Mouse (Mus musculus) heart, embryonic 14.5 days (tissue): Measurements from ENCODE around the gene Uqcrfs1. TPM values are rescaled to one million over a fixed set of nuclear protein-coding genes. Genes with fewer than 3 reads are reported as not detected.
A peak's percentile ranks its signal among the peaks of the same experiment; 100 is the strongest.

Experiments
- ATAC-seq: fragments of 200-750 bp; cut with Nextera tagmentation; 2 replicates; pipeline ENCODE4 v1.8.0; 2017; ENCODE audit warnings: low read depth, moderate TSS enrichment; ENCODE audit not compliant: insufficient number of reproducible peaks, insufficient read depth, low FRiP score
- H3K27ac ChIP-seq, 2 experiments: fragments of 200-500 bp in 1 of 2; fragments of 300-500 bp in 1 of 2; sonication (generic) in 1 of 2; replicated peaks in 1 of 2; 2 replicates each; pipeline ENCODE4 v1.5.1; 2012 to 2014; ENCODE audit warnings: low read depth in 2 of 2, low read length in 2 of 2, control low read depth in 1 of 2, mild to moderate bottlenecking in 1 of 2, mixed read lengths in 1 of 2; ENCODE audit not compliant: control insufficient read depth in 1 of 2, insufficient read depth in 1 of 2
- H3K27me3 ChIP-seq: fragments of 300-500 bp; sonication (generic); 2 replicates; pipeline ENCODE4 v1.6.1; 2014; ENCODE audit warnings: mild to moderate bottlenecking, low read length, control low read depth; ENCODE audit not compliant: control insufficient read depth, insufficient read depth
- H3K36me3 ChIP-seq: fragments of 300-500 bp; sonication (generic); 2 replicates; pipeline ENCODE4 v1.6.1; 2014; ENCODE audit warnings: mild to moderate bottlenecking, control low read depth, low read length, mixed read lengths; ENCODE audit not compliant: control insufficient read depth, insufficient read depth
- H3K4me1 ChIP-seq, 2 experiments: fragments of 200-500 bp in 1 of 2; fragments of 300-500 bp in 1 of 2; sonication (generic) in 1 of 2; 2 replicates each; pipeline ENCODE4 v1.6.1; 2012 to 2014; ENCODE audit warnings: low read length in 2 of 2, control low read depth in 1 of 2, mixed read lengths in 1 of 2; ENCODE audit not compliant: control insufficient read depth in 2 of 2, insufficient read depth in 2 of 2
- H3K4me2 ChIP-seq: fragments of 300-500 bp; sonication (generic); 2 replicates; pipeline ENCODE4 v1.6.1; 2014; ENCODE audit warnings: mild to moderate bottlenecking, low read length
- H3K4me3 ChIP-seq, 2 experiments: fragments of 200-500 bp in 1 of 2; fragments of 300-500 bp in 1 of 2; sonication (generic) in 1 of 2; 2 replicates each; pipeline ENCODE4 v1.5.1; 2012 to 2014; ENCODE audit warnings: low read length in 2 of 2, mild to moderate bottlenecking in 2 of 2, control low read depth in 1 of 2, low read depth in 1 of 2, moderate library complexity in 1 of 2; ENCODE audit not compliant: control insufficient read depth in 1 of 2, insufficient read depth in 1 of 2
- H3K9ac ChIP-seq: fragments of 300-500 bp; sonication (generic); 2 replicates; pipeline ENCODE4 v1.6.1; 2014; ENCODE audit warnings: mild to moderate bottlenecking, low read length
- H3K9me3 ChIP-seq: fragments of 300-500 bp; sonication (generic); 2 replicates; pipeline ENCODE4 v1.6.1; 2016; ENCODE audit warnings: low read length, control low read depth; ENCODE audit not compliant: control insufficient read depth
- WGBS: fragments of 180-500 bp; shearing (Covaris S2); extraction: QIAGEN DNeasy Blood & Tissue Kit; methylation state at CpG from one replicate; pipeline ENCODE4 v1.1.7; 2014; 5-methylcytosine and 5-hydroxymethylcytosine counted together
- polyA plus RNA-seq: library from polyadenylated mRNA; unstranded; fragments of >200 nt; fragmentation: Nextera tagmentation; extraction: Ambion mirVana; gene quantifications from 2 replicates; pipeline ENCODE4 v1.2.1, GENCODE M21; 2014

Uqcrfs1 gene
- 696 and 718 TPM in 2 replicates for polyA plus RNA-seq

GRCm38 (mm10) chr13:30544856-30545604 is at the start of gene Uqcrfs1:
Uqcrfs1 (minus strand) TSS chr13:30545362.
- peak; percentile 98 for ATAC-seq
- peaks cover 2 to 12% of the 10 kb centered on the region in 2 experiments; a peak in 3 of 4 replicates for H3K4me1 ChIP-seq
- H3K9ac ChIP-seq = peak within 1 kb of the TSS; percentile 99
- H3K36me3 ChIP-seq = peaks cover 10% of the 10 kb centered on the region
- peak within 1 kb of the TSS; percentile 63 to 100 for H3K4me3 ChIP-seq
- WGBS = under 1% methylated on average over 82 of the region's 82 CpGs
- H3K4me2 ChIP-seq = peak within 1 kb of the TSS; percentile 68
- peak within 1 kb of the TSS; percentile 63 to 91 for H3K27ac ChIP-seq
- H3K9me3 ChIP-seq = no peaks in the 10 kb centered on the region
- H3K27me3 ChIP-seq = no peaks in the 10 kb centered on the region

DNA sequence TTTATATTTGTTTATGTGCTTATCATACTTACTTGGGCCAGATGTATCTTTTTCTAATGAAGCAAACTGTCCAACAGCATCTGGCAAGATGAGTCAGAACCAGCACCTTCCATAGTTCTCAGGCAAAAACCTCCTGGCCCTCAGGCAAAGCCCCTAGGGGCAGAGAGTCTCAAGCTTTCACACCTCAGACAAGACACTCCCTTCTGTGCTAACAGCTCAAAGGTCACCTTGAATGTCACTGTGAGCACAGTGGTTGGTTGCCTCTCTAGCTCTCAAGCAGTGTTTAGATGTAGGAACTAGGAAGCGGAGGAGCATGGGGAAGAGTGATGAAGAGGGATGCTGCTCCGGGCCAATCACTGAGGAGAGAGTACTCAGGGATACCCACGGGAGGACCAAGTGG is 40.6 kb upstream of the Uqcrfs1 start:
- H3K36me3 ChIP-seq = no peaks in the 10 kb centered on the region
- no peaks in the 10 kb centered on the region for H3K9me3 ChIP-seq
- ATAC-seq = no peak
- no peak overlapping the region for H3K4me3 ChIP-seq
- no peaks in the 10 kb centered on the region for H3K27me3 ChIP-seq
- 86% methylated on average over 3 of the region's 3 CpGs for WGBS
- H3K27ac ChIP-seq = no peak overlapping the region
- no peaks in the 10 kb centered on the region for H3K4me1 ChIP-seq
- H3K9ac ChIP-seq = no peak overlapping the region
- no peak overlapping the region for H3K4me2 ChIP-seq

- no peak overlapping the region for H3K27ac ChIP-seq
- no peak overlapping the region for H3K9ac ChIP-seq
- no peaks in the 10 kb centered on the region; a peak in 1 of 4 replicates for H3K4me1 ChIP-seq
- no peak overlapping the region for H3K4me2 ChIP-seq
- no peak overlapping the region for H3K4me3 ChIP-seq
- H3K27me3 ChIP-seq = no peaks in the 10 kb centered on the region
- 71% methylated on average over 2 of the region's 2 CpGs for WGBS
- no peaks in the 10 kb centered on the region for H3K36me3 ChIP-seq
- no peaks in the 10 kb centered on the region; the same call in 1 of the 2 replicates for H3K9me3 ChIP-seq
- no peak for ATAC-seq
These were observed 37.4 kb upstream of the Uqcrfs1 start for GRCm38 (mm10) chr13:30582541-30582940.

GRCm38 (mm10) chr13:30578806-30579205 is 33.6 kb upstream of the Uqcrfs1 start:
- ATAC-seq = no peak
- H3K27ac ChIP-seq = no peak overlapping the region
- no peaks in the 10 kb centered on the region; the same call in 1 of the 2 replicates for H3K9me3 ChIP-seq
- H3K27me3 ChIP-seq = no peaks in the 10 kb centered on the region
- H3K4me2 ChIP-seq = no peak overlapping the region
- no peaks in the 10 kb centered on the region; a peak in 1 of 4 replicates for H3K4me1 ChIP-seq
- no peak overlapping the region for H3K4me3 ChIP-seq
- no peaks in the 10 kb centered on the region for H3K36me3 ChIP-seq
- 34% methylated on average over 2 of the region's 2 CpGs for WGBS
- no peak overlapping the region for H3K9ac ChIP-seq

- no peaks in the 10 kb centered on the region for H3K36me3 ChIP-seq
- H3K27me3 ChIP-seq = no peaks in the 10 kb centered on the region
- no peak overlapping the region for H3K4me2 ChIP-seq
- 63% methylated on average over 2 of the region's 2 CpGs for WGBS
- H3K9ac ChIP-seq = no peak overlapping the region
- ATAC-seq = no peak
- H3K4me3 ChIP-seq = no peak overlapping the region
- no peaks in the 10 kb centered on the region; a peak in 1 of 4 replicates for H3K4me1 ChIP-seq
- H3K9me3 ChIP-seq = no peaks in the 10 kb centered on the region; the same call in 1 of the 2 replicates
- no peak overlapping the region for H3K27ac ChIP-seq
These were observed 31.7 kb upstream of the Uqcrfs1 start for GRCm38 (mm10) chr13:30576819-30577218.

- Histone ChIP-seq H3K36me3 (no peaks in the 10 kb centered on the region), H3K27ac (no peak overlapping the region), H3K4me3 (no peak overlapping the region), H3K27me3 (no peaks in the 10 kb centered on the region), H3K4me1 (no peaks in the 10 kb centered on the region), H3K4me2 (no peak overlapping the region), H3K9me3 (no peaks in the 10 kb centered on the region; the same call in 1 of the 2 replicates), H3K9ac (no peak overlapping the region)
- 78% methylated on average over 4 of the region's 4 CpGs for WGBS
- no peak for ATAC-seq
These were observed 27.8 kb upstream of the Uqcrfs1 start for GRCm38 (mm10) chr13:30572971-30573370.

DNA sequence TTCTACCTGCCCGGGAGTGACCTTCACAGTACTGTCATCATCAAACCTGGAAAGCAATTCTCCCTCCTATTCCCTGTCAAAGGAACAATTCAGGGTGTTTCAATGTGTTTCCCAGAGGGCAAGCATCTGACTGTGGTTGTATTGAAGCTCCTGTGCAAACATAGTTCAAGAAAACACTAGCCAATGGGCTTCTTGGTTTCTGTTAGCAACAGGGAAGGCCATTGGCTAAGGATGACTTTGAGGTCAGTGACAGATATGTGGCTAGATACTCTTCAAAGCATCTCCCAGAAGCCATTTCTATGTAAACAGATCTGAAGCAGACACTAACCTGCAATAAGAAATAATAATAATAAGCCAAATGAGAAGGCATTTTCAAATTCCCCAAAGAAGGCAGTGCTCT is 25.0 kb upstream of the Uqcrfs1 start:
- H3K4me1 ChIP-seq = no peaks in the 10 kb centered on the region
- WGBS = 68% methylated on average over 1 of the region's 1 CpGs
- ATAC-seq = no peak

More for the DNA sequence above, 25.0 kb upstream of the Uqcrfs1 start:
- H3K9me3 ChIP-seq = no peaks in the 10 kb centered on the region
- H3K27ac ChIP-seq = no peak overlapping the region
- H3K4me2 ChIP-seq = no peak overlapping the region
- no peaks in the 10 kb centered on the region for H3K36me3 ChIP-seq
- H3K27me3 ChIP-seq = no peaks in the 10 kb centered on the region
- H3K4me3 ChIP-seq = no peak overlapping the region
- H3K9ac ChIP-seq = no peak overlapping the region
